Mouse (Mus musculus) CH12.LX (cell line): ENCODE measurements around the gene Opn1sw. TPM values are rescaled to one million over a fixed set of nuclear protein-coding genes. Genes with fewer than 3 reads are reported as not detected.

Experiments used
- DNase-seq: peaks from one replicate; pipeline ENCODE4 v3.0.0-alpha.2; 2013; ENCODE audit errors: extremely low read depth
- H3K27ac ChIP-seq: 2 replicates; pipeline ENCODE4 v1.5.1; 2012; ENCODE audit warnings: low read depth, mild to moderate bottlenecking, control low read depth, moderate library complexity; ENCODE audit not compliant: insufficient read depth
- H3K27me3 ChIP-seq: replicated peaks from 2 replicates; pipeline ENCODE3; 2012; ENCODE audit warnings: inconsistent platforms
- H3K36me3 ChIP-seq, 2 experiments: replicated peaks in 1 of 2; 2 replicates each; pipeline versions ENCODE3 to v1.6.1; 2012; ENCODE audit warnings: inconsistent platforms in 1 of 2, low read length in 1 of 2, mild to moderate bottlenecking in 1 of 2, mixed read lengths in 1 of 2, moderate library complexity in 1 of 2; ENCODE audit not compliant: control insufficient read depth in 1 of 2, insufficient read depth in 1 of 2
- H3K4me1 ChIP-seq, 2 experiments: 2 replicates each; pipeline ENCODE4 v1.6.1; 2012; ENCODE audit warnings: inconsistent platforms in 1 of 2, moderate library complexity in 1 of 2; ENCODE audit not compliant: insufficient read depth in 2 of 2, control insufficient read depth in 1 of 2
- H3K4me2 ChIP-seq: 2 replicates; pipeline ENCODE4 v1.6.1; 2012; ENCODE audit warnings: low read depth, mild to moderate bottlenecking, control low read depth; ENCODE audit not compliant: poor library complexity, insufficient read depth, severe bottlenecking
- H3K4me3 ChIP-seq, 3 experiments: fragments of 150-350 bp in 1 of 3; sonication (generic) in 1 of 3; replicated peaks in 1 of 3; 2 replicates each; pipeline versions ENCODE3 to v1.5.1; 2011 to 2012; ENCODE audit warnings: low read depth in 2 of 3, low read length in 2 of 3, mild to moderate bottlenecking in 2 of 3, moderate library complexity in 2 of 3, control low read depth in 1 of 3, improper control_type of control experiment in 1 of 3, inconsistent platforms in 1 of 3, mixed read lengths in 1 of 3; ENCODE audit not compliant: poor library complexity in 1 of 3
- H3K79me2 ChIP-seq: replicated peaks from 2 replicates; pipeline ENCODE4 v1.6.1; 2012; ENCODE audit warnings: mild to moderate bottlenecking, moderate library complexity; ENCODE audit not compliant: control insufficient read depth, poor library complexity, insufficient read depth, severe bottlenecking; ENCODE audit errors: extremely low read depth
- H3K9ac ChIP-seq: 2 replicates; pipeline ENCODE4 v1.6.1; 2012; ENCODE audit warnings: low read depth, mild to moderate bottlenecking, control low read depth, moderate library complexity; ENCODE audit not compliant: insufficient read depth
- H3K9me3 ChIP-seq: replicated peaks from 2 replicates; pipeline ENCODE3; 2012; ENCODE audit warnings: low read length, inconsistent platforms, mixed read lengths
- BHLHE40 ChIP-seq: IDR thresholded peaks from 2 replicates; pipeline ENCODE4 v1.6.1; 2011; ENCODE audit warnings: mild to moderate bottlenecking, low read depth, low read length, improper control_type of control experiment
- CHD1 ChIP-seq: IDR thresholded peaks from 2 replicates; pipeline ENCODE4 v1.6.1; 2012; ENCODE audit warnings: low read depth, low read length, improper control_type of control experiment, inconsistent platforms
- CTCF ChIP-seq, 2 experiments: IDR thresholded peaks in 1 of 2; conservative IDR thresholded peaks in 1 of 2; 2 replicates each; pipeline ENCODE4 v1.5.1; 2011 to 2012; ENCODE audit warnings: low read depth in 2 of 2, low read length in 2 of 2, improper control_type of control experiment in 1 of 2, inconsistent platforms in 1 of 2, mild to moderate bottlenecking in 1 of 2, moderate library complexity in 1 of 2
- E2F4 ChIP-seq: IDR thresholded peaks from 2 replicates; pipeline ENCODE4 v1.6.1; 2011; ENCODE audit warnings: low read depth, low read length, improper control_type of control experiment; ENCODE audit not compliant: insufficient replicate concordance
- ELF1 ChIP-seq: IDR thresholded peaks from 2 replicates; pipeline ENCODE4 v1.6.1; 2014; ENCODE audit warnings: low read depth, mild to moderate bottlenecking, inconsistent platforms, low read length, improper control_type of control experiment
- EP300 ChIP-seq: IDR thresholded peaks from 2 replicates; pipeline ENCODE4 v1.6.1; 2011; ENCODE audit warnings: low read length, improper control_type of control experiment
- ETS1 ChIP-seq: conservative IDR thresholded peaks from 2 replicates; pipeline ENCODE4 v1.6.1; 2012; ENCODE audit warnings: low read depth, mild to moderate bottlenecking, inconsistent platforms, low read length, improper control_type of control experiment, moderate library complexity
- GABPA ChIP-seq: IDR thresholded peaks from 2 replicates; pipeline ENCODE4 v1.6.1; 2012; ENCODE audit warnings: low read depth, low read length, improper control_type of control experiment, inconsistent platforms; ENCODE audit not compliant: insufficient replicate concordance
- IRF4 ChIP-seq: IDR thresholded peaks from 2 replicates; pipeline ENCODE4 v1.6.1; 2014; ENCODE audit warnings: low read depth, mild to moderate bottlenecking, inconsistent platforms, low read length, improper control_type of control experiment
- JUN ChIP-seq: IDR thresholded peaks from 2 replicates; pipeline ENCODE4 v1.6.1; 2011; ENCODE audit warnings: low read depth, mild to moderate bottlenecking, low read length, improper control_type of control experiment, moderate library complexity; ENCODE audit not compliant: insufficient read depth
- JUND ChIP-seq: conservative IDR thresholded peaks from 2 replicates; pipeline ENCODE4 v1.6.1; 2011; ENCODE audit warnings: low read depth, low read length, improper control_type of control experiment
- KAT2A ChIP-seq: IDR thresholded peaks from 2 replicates; pipeline ENCODE4 v1.6.1; 2012; ENCODE audit warnings: low read length, improper control_type of control experiment, inconsistent platforms; ENCODE audit not compliant: insufficient replicate concordance
- MAFK ChIP-seq: IDR thresholded peaks from 2 replicates; pipeline ENCODE4 v1.6.1; 2011; ENCODE audit warnings: low read length, improper control_type of control experiment; ENCODE audit not compliant: insufficient replicate concordance
- MAX ChIP-seq: IDR thresholded peaks from 2 replicates; pipeline ENCODE4 v1.6.1; 2011; ENCODE audit warnings: low read length, improper control_type of control experiment
- MAZ ChIP-seq: IDR thresholded peaks from 2 replicates; pipeline ENCODE4 v1.6.1; 2012; ENCODE audit warnings: low read depth, mild to moderate bottlenecking, inconsistent platforms, low read length, improper control_type of control experiment, moderate library complexity
- MEF2A ChIP-seq: IDR thresholded peaks from 2 replicates; pipeline ENCODE4 v1.6.1; 2014; ENCODE audit warnings: low read depth, mild to moderate bottlenecking, inconsistent platforms, low read length, improper control_type of control experiment, borderline replicate concordance
- MXI1 ChIP-seq: IDR thresholded peaks from 2 replicates; pipeline ENCODE4 v1.6.1; 2011; ENCODE audit warnings: mild to moderate bottlenecking, low read depth, low read length, improper control_type of control experiment
- MYC ChIP-seq: IDR thresholded peaks from 2 replicates; pipeline ENCODE4 v1.6.1; 2011; ENCODE audit warnings: low read depth, mild to moderate bottlenecking, improper control_type of control experiment, low read length
- NELFE ChIP-seq: IDR thresholded peaks from 2 replicates; pipeline ENCODE4 v1.6.1; 2011; ENCODE audit warnings: low read depth, low read length, improper control_type of control experiment
- NRF1 ChIP-seq: IDR thresholded peaks from 2 replicates; pipeline ENCODE4 v1.6.1; 2014; ENCODE audit warnings: low read depth, mild to moderate bottlenecking, inconsistent platforms, low read length, improper control_type of control experiment, moderate library complexity
- PAX5 ChIP-seq: IDR thresholded peaks from 2 replicates; pipeline ENCODE4 v1.6.1; 2012; ENCODE audit warnings: low read length, inconsistent platforms, mixed read lengths
- POLR2A ChIP-seq: IDR thresholded peaks from 2 replicates; pipeline ENCODE4 v1.6.1; 2011; ENCODE audit warnings: low read depth, mild to moderate bottlenecking, improper control_type of control experiment, low read length
- POLR2AphosphoS2 ChIP-seq: IDR thresholded peaks from 2 replicates; pipeline ENCODE4 v1.6.1; 2011; ENCODE audit warnings: low read depth, low read length, improper control_type of control experiment
- RAD21 ChIP-seq: IDR thresholded peaks from 2 replicates; pipeline ENCODE4 v1.6.1; 2011; ENCODE audit warnings: low read depth, mild to moderate bottlenecking, low read length, improper control_type of control experiment, moderate library complexity
- RCOR1 ChIP-seq: conservative IDR thresholded peaks from 2 replicates; pipeline ENCODE4 v1.6.1; 2012; ENCODE audit warnings: low read depth, mild to moderate bottlenecking, inconsistent platforms, low read length, improper control_type of control experiment
- SIN3A ChIP-seq: IDR thresholded peaks from 2 replicates; pipeline ENCODE4 v1.6.1; 2012; ENCODE audit warnings: low read length, improper control_type of control experiment, inconsistent platforms
- SMC3 ChIP-seq: IDR thresholded peaks from 2 replicates; pipeline ENCODE4 v1.6.1; 2011; ENCODE audit warnings: low read depth, low read length, improper control_type of control experiment
- TBP ChIP-seq: conservative IDR thresholded peaks from 2 replicates; pipeline ENCODE4 v1.6.1; 2011; ENCODE audit warnings: low read depth, low read length, improper control_type of control experiment
- TCF12 ChIP-seq: IDR thresholded peaks from 2 replicates; pipeline ENCODE4 v1.6.1; 2014; ENCODE audit warnings: low read depth, mild to moderate bottlenecking, inconsistent platforms, low read length, improper control_type of control experiment
- UBTF ChIP-seq: IDR thresholded peaks from 2 replicates; pipeline ENCODE4 v1.6.1; 2012; ENCODE audit warnings: low read depth, mild to moderate bottlenecking, inconsistent platforms, low read length, improper control_type of control experiment, moderate library complexity
- USF1 ChIP-seq: IDR thresholded peaks from 2 replicates; pipeline ENCODE4 v1.6.1; 2014; ENCODE audit warnings: low read depth, mild to moderate bottlenecking, inconsistent platforms, low read length, improper control_type of control experiment
- USF2 ChIP-seq: conservative IDR thresholded peaks from 2 replicates; pipeline ENCODE4 v1.6.1; 2011; ENCODE audit warnings: low read depth, low read length, improper control_type of control experiment
- ZC3H11A ChIP-seq: IDR thresholded peaks from 2 replicates; pipeline ENCODE4 v1.6.1; 2012; ENCODE audit warnings: low read depth, mild to moderate bottlenecking, inconsistent platforms, low read length, improper control_type of control experiment
- ZKSCAN1 ChIP-seq: IDR thresholded peaks from 2 replicates; pipeline ENCODE4 v1.6.1; 2012; ENCODE audit warnings: low read depth, inconsistent platforms, low read length, improper control_type of control experiment, borderline replicate concordance
- ZMIZ1 ChIP-seq: IDR thresholded peaks from 2 replicates; pipeline ENCODE4 v1.6.1; 2012; ENCODE audit warnings: low read depth, mild to moderate bottlenecking, inconsistent platforms, low read length, improper control_type of control experiment
- ZNF384 ChIP-seq: IDR thresholded peaks from 2 replicates; pipeline ENCODE4 v1.6.1; 2012; ENCODE audit warnings: low read depth, low read length, improper control_type of control experiment, inconsistent platforms
- dilution Hi-C: fragments of 300-500 bp; cut with MboI; formaldehyde crosslinking; loops from 2 replicates; pipeline ENCODE4 v1.14.3; 2020; ENCODE audit warnings: low sequenced_read_pairs; ENCODE audit not compliant: extremely low pct_unique_long_range_greater_than_20kb, extremely low pct_ligation_motif_present
- in situ Hi-C: fragments of 300-500 bp; cut with MboI; formaldehyde crosslinking; loops from 3 replicates; pipeline ENCODE4 v1.14.3; 2019; ENCODE audit warnings: low sequenced_read_pairs, low pct_ligation_motif_present, low pct_unique_long_range_greater_than_20kb, mixed read lengths
- polyA plus RNA-seq: library from polyadenylated mRNA; unstranded; fragments of >175 nt; gene quantifications from 2 replicates; pipeline ENCODE4 v1.2.1, GENCODE M21; 2012; ENCODE audit warnings: low read depth; ENCODE audit not compliant: insufficient read length
- total RNA-seq, 2 experiments: library from RNA; depleted of rRNA; stranded (reverse); fragments of 300-350 nt in 1 of 2; fragments of >200 nt in 1 of 2; gene quantifications; 2 replicates each; pipeline ENCODE4 v1.2.3; 2012 to 2014

Opn1sw gene
- total and polyA plus RNA-seq, 3 experiments, result not detected

GRCm38 (mm10) chr6:29388606-29389080 is 375 bp upstream of the Opn1sw start:
- in situ Hi-C loops, result loop anchor here (25.0 kb wide), 1 partner anchor 249 kb away; no protein-coding TSS in a partner anchor
- Histone ChIP-seq H3K36me3 (no peaks in the 10 kb centered on the region), H3K4me2 (peak overlapping the region; percentile 83), H3K9me3 (no peaks in the 10 kb centered on the region), H3K4me3 (peak overlapping the region; percentile 70 to 81 (median 78)), H3K4me1 (peaks cover under 1 to 24% of the 10 kb centered on the region in 2 experiments; a peak in 2 of 4 replicates), H3K79me2 (no peaks in the 10 kb centered on the region), H3K9ac (peak overlapping the region; percentile 41), H3K27me3 (peaks cover 28% of the 10 kb centered on the region), H3K27ac (peak overlapping the region; percentile 24; the same call in 1 of the 2 replicates)
- DNase-seq, result peak; percentile 89
- dilution Hi-C loops, result no loop called here
- TF ChIP-seq POLR2A (no peak), ZMIZ1 (no peak), POLR2AphosphoS2 (no peak), JUN (no peak), ZNF384 (no peak), USF2 (no peak; the same call in 1 of the 2 replicates), UBTF (0 out of 2 replicates have a peak, but pooled peaks have one; percentile 57), ELF1 (peak; percentile 97), ZKSCAN1 (no peak), MAX (peak; percentile 92), IRF4 (no peak), GABPA (no peak), JUND (no peak), MXI1 (peak; percentile 86), MAZ (no peak), RCOR1 (no peak), SMC3 (no peak), MAFK (peak; percentile 94), EP300 (no peak), SIN3A (no peak; the same call in 1 of the 2 replicates), PAX5 (no peak), ZC3H11A (no peak), TBP (peak; percentile 100), USF1 (no peak), CHD1 (no peak), RAD21 (no peak), ETS1 (no peak), NELFE (no peak), CTCF (conservative IDR thresholded peaks at IDR 0.05 in 1 of 2, IDR thresholded peaks at IDR 0.05 in 1 of 2; ENCODE audit: low read depth in 2 of 2, low read length in 2 of 2) (no peak), NRF1 (peak; percentile 66), E2F4 (0 out of 2 replicates have a peak, but pooled peaks have one; percentile 77), MEF2A (no peak), TCF12 (no peak), KAT2A (peak; percentile 81; the same call in 1 of the 2 replicates), MYC (peak; percentile 95), BHLHE40 (no peak)
